Mouse (Mus musculus): ENCODE results near the gene Gprc5a.

DNA sequence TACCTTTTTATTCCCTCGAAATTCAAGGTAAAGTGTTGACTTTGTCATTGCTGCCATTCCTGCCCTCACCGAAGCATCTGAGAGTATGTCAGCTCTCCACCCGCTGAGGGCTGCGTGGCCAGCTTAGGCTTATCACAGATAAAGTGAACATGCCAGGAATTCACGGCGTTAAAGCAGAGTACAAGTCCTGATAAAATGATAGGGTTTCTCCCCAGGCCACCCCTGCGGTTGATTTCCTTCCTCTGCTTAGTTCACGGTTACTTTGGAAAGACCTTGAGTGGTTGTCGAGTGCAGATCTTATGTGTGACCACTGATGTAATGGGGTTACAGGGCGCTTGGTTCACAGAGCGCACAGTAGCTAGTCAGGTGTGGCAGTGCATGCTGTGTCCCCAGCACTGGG is 48.2 kb upstream of the Gprc5a start:
- TF ChIP-seq CTCF (IDR thresholded peaks at IDR 0.05; ENCODE audit: extremely low read depth, insufficient read length, insufficient replicate concordance, low read depth, low read length) (no peak), POLR2A (IDR thresholded peaks at IDR 0.05; ENCODE audit: low read depth, low read length) (no peak)

All from small intestine, adult 2 months (tissue).